Mouse (Mus musculus) bone marrow, adult 2 months (tissue): ENCODE data around the gene Tmco4. TPM values are rescaled to one million over a fixed set of nuclear protein-coding genes. Genes with fewer than 3 reads are reported as not detected.
A peak's percentile ranks its signal among the peaks of the same experiment; 100 is the strongest.

Experiments
- H3K27ac ChIP-seq: fragments of 200-500 bp; 2 replicates; pipeline ENCODE4 v1.5.1; 2012; ENCODE audit warnings: low read depth, mild to moderate bottlenecking, control low read depth, inconsistent platforms, low read length; ENCODE audit not compliant: control insufficient read depth, poor library complexity, insufficient read depth
- H3K4me1 ChIP-seq: fragments of 200-500 bp; 2 replicates; pipeline ENCODE4 v1.6.1; 2011; ENCODE audit warnings: low read length; ENCODE audit not compliant: control insufficient read depth, insufficient read depth
- H3K4me3 ChIP-seq: fragments of 200-500 bp; replicated peaks from 2 replicates; pipeline ENCODE3; 2011; ENCODE audit warnings: mild to moderate bottlenecking, low read depth, low read length, control low read depth; ENCODE audit not compliant: control insufficient read depth
- CTCF ChIP-seq: fragments of 200-500 bp; IDR thresholded peaks from 2 replicates; pipeline ENCODE4 v1.5.1; 2011; ENCODE audit warnings: low read length, control low read depth; ENCODE audit not compliant: control insufficient read depth, insufficient read depth
- POLR2A ChIP-seq: fragments of 200-500 bp; IDR thresholded peaks from 2 replicates; pipeline ENCODE4 v1.6.1; 2011; ENCODE audit warnings: low read depth, mild to moderate bottlenecking, control low read depth, low read length, borderline replicate concordance; ENCODE audit not compliant: control insufficient read depth
- WGBS: fragments of 180-500 bp; shearing (Covaris S2); methylation state at CpG from one replicate; pipeline ENCODE4 v1.1.7; 2018; 5-methylcytosine and 5-hydroxymethylcytosine counted together
- polyA plus RNA-seq: library from polyadenylated mRNA; stranded (reverse); fragments of >200 nt; gene quantifications from 2 replicates; pipeline ENCODE4 v1.2.4, GENCODE M21; 2011; ENCODE audit warnings: low replicate concordance; ENCODE audit not compliant: missing spikeins, insufficient read depth, insufficient read length

Gene Tmco4
- polyA plus RNA-seq, 1 experiment = 2.7 TPM

DNA sequence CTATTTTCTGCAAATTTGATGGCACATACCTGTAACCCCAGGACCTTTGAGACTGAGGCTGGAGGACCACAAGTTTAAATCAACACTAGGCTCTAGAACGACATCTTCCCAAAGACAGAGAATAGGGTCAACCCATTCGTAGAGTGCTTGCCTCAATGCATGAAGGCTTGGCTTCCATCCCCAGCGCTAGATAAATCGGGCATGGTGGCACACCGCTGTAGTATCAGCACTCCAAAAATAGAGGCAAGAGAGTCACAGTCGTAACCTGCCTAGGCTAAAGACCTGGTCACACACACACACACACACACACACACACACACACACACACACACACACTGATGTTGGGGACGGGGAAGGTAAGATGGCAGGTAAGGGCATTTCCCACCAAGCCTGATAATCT is 107.6 kb downstream of the Tmco4 start:
- TF ChIP-seq CTCF = no peak
- TF ChIP-seq POLR2A = no peak
- Histone ChIP-seq H3K4me3 (no peak overlapping the region), H3K4me1 (no peaks in the 10 kb centered on the region; the same call in 1 of the 2 replicates), H3K27ac (no peak overlapping the region)
- 79% methylated on average over 7 of the region's 7 CpGs for WGBS

DNA sequence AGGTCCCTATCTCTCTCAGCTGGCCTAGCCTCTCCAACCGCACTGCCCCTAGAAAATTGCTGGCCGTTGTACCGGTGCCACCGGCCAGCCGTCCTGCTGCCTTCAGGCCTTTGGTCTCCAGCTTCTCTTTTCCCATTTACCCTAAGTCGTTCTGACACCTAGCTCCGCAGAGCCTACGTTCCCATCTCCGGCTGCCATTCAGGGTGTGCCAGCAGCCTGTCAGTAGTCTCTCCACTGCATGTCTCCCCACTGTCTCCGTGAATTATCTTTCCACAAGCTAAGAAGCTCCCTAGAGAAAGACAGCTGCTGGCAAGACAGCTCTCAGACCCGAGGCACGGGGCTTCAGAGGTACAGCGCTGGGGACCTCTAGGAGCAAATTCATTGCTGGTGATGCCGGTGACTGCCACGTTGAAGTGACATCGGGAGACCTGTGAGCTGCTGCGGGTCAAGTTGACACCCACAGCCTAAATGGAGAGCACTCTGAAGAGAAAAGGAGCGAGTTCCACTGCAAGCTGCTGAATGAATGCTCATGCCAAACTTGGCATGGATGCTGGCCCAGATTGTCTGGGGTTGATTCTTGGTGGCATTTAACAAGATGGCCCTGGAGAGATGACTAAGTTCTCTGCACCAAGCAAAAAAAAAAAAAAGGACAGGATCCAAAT is 108.7 kb downstream of the Tmco4 start:
- Histone ChIP-seq H3K4me1 (no peaks in the 10 kb centered on the region; the same call in 1 of the 2 replicates), H3K4me3 (no peak overlapping the region), H3K27ac (no peak overlapping the region)
- 72% methylated on average over 18 of the region's 18 CpGs for WGBS
- no peak for TF ChIP-seq POLR2A
- no peak for TF ChIP-seq CTCF

GRCm38 (mm10) chr4:139082790-139083564 is 110.3 kb downstream of the Tmco4 start:
- Histone ChIP-seq H3K4me1 (no peaks in the 10 kb centered on the region), H3K27ac (no peak overlapping the region), H3K4me3 (no peak overlapping the region)
- TF ChIP-seq POLR2A = no peak
- no peak for TF ChIP-seq CTCF
- 56% methylated on average over 12 of the region's 12 CpGs for WGBS

DNA sequence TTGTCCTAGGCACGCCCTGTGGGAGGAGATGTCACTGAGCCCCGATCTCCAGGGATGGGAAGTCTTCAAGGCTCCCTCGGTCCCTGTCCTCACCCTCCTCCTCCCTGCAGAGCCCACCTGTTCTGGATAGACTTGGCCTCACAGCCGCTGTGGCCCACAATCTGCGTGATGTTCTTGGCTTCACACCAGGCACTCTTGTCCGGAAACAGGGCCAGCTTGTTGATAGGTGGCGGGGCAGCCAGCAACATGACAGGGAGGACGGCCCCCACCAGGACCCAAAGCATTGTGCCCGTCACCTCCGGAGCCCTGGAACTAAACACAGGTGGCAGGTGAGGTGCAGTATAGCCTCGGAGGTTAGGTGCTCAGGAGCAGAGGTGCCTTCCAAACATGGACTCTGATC is 112.6 kb downstream of the Tmco4 start:
- TF ChIP-seq CTCF = no peak
- TF ChIP-seq POLR2A = no peak
- Histone ChIP-seq H3K4me3 (no peak overlapping the region), H3K27ac (no peak overlapping the region), H3K4me1 (no peaks in the 10 kb centered on the region)
- 65% methylated on average over 11 of the region's 11 CpGs for WGBS

GRCm38 (mm10) chr4:139086037-139086436 is 113.3 kb downstream of the Tmco4 start:
- no peak overlapping the region for H3K27ac ChIP-seq
- 14% methylated on average over 5 of the region's 5 CpGs for WGBS
- no peak for TF ChIP-seq POLR2A
- TF ChIP-seq CTCF = peak; percentile 45

DNA sequence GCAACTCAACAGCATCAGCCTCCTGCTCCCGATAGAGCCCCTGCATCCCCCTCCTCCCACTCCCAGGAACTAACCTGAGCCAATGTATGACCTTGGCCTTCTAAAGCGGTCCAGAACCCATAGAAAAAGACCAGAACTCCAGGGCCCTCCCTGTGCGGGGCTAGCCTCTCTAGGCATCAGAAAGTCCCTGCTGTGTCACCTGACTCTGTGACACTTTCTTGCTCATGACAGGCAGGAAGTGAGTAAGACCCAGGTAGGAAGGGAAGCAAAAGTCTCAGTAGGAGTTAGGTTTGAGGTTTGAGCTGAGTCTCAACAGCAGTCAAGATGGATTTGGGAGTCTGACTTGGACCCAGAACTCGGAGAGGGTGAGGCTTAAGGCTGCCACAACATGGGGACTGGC is 114.3 kb downstream of the Tmco4 start:
- no peak for TF ChIP-seq POLR2A
- TF ChIP-seq CTCF = no peak
- H3K4me3 ChIP-seq = no peak overlapping the region
- WGBS = 59% methylated on average over 4 of the region's 4 CpGs
- H3K4me1 ChIP-seq = no peaks in the 10 kb centered on the region
- H3K27ac ChIP-seq = no peak overlapping the region

More at GRCm38 (mm10) chr4:139086037-139086436, 113.3 kb downstream of the Tmco4 start:
- no peak overlapping the region for H3K4me3 ChIP-seq
- no peaks in the 10 kb centered on the region for H3K4me1 ChIP-seq

DNA sequence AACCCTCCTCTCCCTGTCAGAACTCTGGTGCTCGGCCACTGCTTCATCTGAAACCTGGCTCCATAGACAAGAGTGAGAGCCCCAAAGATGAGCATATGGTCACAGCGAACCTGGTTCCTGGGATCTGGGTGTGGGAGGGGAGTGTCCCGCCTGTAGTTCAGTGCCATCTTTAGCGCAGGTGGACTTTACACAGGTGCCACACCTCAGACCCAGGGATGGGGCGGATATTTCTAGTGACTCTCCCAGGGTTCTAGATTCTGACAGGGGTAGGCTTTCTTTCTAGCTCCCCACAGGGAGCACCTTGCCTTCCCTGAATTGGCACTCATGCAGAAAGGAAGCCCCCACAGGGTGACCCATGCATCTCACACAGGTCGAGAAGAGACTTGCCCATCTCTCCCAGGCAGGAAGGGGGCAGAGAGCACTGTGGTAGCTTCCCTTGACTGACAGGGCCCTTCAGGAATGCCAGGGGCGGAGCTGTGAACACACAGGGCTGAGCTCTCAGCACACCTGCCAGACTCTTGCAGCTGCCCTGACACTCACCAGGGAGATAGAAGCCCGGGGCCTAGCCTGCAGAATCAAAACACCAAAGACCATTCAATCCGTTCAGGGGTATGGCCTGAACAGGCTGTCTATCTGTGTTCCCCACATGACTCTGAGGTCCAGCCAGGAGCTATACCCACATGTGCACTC is 116.4 kb downstream of the Tmco4 start:
- Histone ChIP-seq H3K27ac (no peak overlapping the region), H3K4me1 (no peaks in the 10 kb centered on the region), H3K4me3 (no peak overlapping the region)
- no peak for TF ChIP-seq POLR2A
- TF ChIP-seq CTCF = no peak
- 73% methylated on average over 9 of the region's 9 CpGs for whole genome bisulfite sequencing

- Histone ChIP-seq H3K4me1 (no peaks in the 10 kb centered on the region), H3K4me3 (no peak overlapping the region), H3K27ac (no peak overlapping the region)
- TF ChIP-seq POLR2A (no peak), CTCF (no peak)
- 75% methylated on average over 15 of the region's 15 CpGs for WGBS
Observed at GRCm38 (mm10) chr4:139090303-139090940, 117.7 kb downstream of the Tmco4 start.
